Mouse (Mus musculus) embryonic fibroblast, embryonic 13.5 days (primary cell): ENCODE results near the gene Naa38.

Experiments used
- CTCF ChIP-seq: IDR thresholded peaks from 2 replicates; pipeline ENCODE4 v1.5.1; 2011; ENCODE audit warnings: mild to moderate bottlenecking, control low read depth, low read length, moderate library complexity, borderline replicate concordance; ENCODE audit not compliant: insufficient read depth
- POLR2A ChIP-seq: IDR thresholded peaks from 2 replicates; pipeline ENCODE4 v1.6.1; 2011; ENCODE audit warnings: low read depth, mild to moderate bottlenecking, control low read depth, low read length, moderate library complexity

- TF ChIP-seq CTCF (no peak), POLR2A (peak; percentile 36)
These were observed 16.4 kb downstream of the Naa38 start for GRCm38 (mm10) chr11:69411538-69412203.
